In genomic region chr5:125434347-125434746, GRCm38 (mm10) we compare ENCODE assay signal across 8 mouse cellular contexts. TPM values are rescaled to one million over a fixed set of nuclear protein-coding genes. Genes with fewer than 3 reads are reported as not detected.
DNase-seq lines count a peak whose midpoint lies in the region; ATAC-seq and TF ChIP-seq lines count a peak whose summit lies in the region.
"Not testable (repeated sequence)": the region's sequence is repeated elsewhere in the genome, so short reads cannot be mapped to it uniquely, and the experiment has no call there.

No protein-coding gene starts in this region.

- H3K9me3 ChIP-seq in forebrain, embryonic 15.5 days; hindbrain, embryonic 10.5 days; kidney, embryonic 15.5 days (replicated peaks); liver, embryonic 12.5 days (replicated peaks); midbrain, embryonic 11.5 days (ENCODE audit: control insufficient read depth, low read length): not testable (repeated sequence)

- not testable (repeated sequence) for H3K9ac ChIP-seq in forebrain, embryonic 15.5 days (replicated peaks); kidney, embryonic 15.5 days; midbrain, embryonic 11.5 days (ENCODE audit: low read length)
- H3K9ac ChIP-seq in liver, embryonic 12.5 days, result peak overlapping the region; percentile 37; the same call in 1 of the 2 replicates

- peaks cover 24% of the 10 kb centered on the region for H3K36me3 ChIP-seq in forebrain, embryonic 15.5 days
- peaks cover 25% of the 10 kb centered on the region for H3K36me3 ChIP-seq in hindbrain, embryonic 10.5 days
- H3K36me3 ChIP-seq in kidney, embryonic 15.5 days, result peaks cover 26% of the 10 kb centered on the region
- H3K36me3 ChIP-seq in liver, embryonic 12.5 days, result peaks cover 27% of the 10 kb centered on the region
- H3K36me3 ChIP-seq in midbrain, embryonic 11.5 days (ENCODE audit: control insufficient read depth, insufficient read depth, low read length); splenic B cell, adult 2 months (ENCODE audit: control insufficient read depth, insufficient read depth, low read length, poor library complexity, severe bottlenecking): not testable (repeated sequence)

- WGBS in cerebellum, adult 2 months, result 58% methylated on average over 15 of the region's 15 CpGs
- 59% methylated on average over 15 of the region's 15 CpGs for WGBS in forebrain, embryonic 15.5 days
- 57% methylated on average over 15 of the region's 15 CpGs for WGBS in hindbrain, embryonic 10.5 days
- WGBS in kidney, embryonic 15.5 days, result 57% methylated on average over 15 of the region's 15 CpGs
- 45% methylated on average over 15 of the region's 15 CpGs for WGBS in liver, embryonic 12.5 days (ENCODE audit: insufficient replicate concordance)
- 49% methylated on average over 15 of the region's 15 CpGs for WGBS in midbrain, embryonic 11.5 days

- DNase-seq in ES-CJ7 (ENCODE audit: low read depth, low spot score), result peak; percentile 74
- not testable (repeated sequence) for DNase-seq in cerebellum, adult 2 months; hindbrain, embryonic 10.5 days (ENCODE audit: low spot score); midbrain, embryonic 11.5 days (ENCODE audit: low spot score, missing footprints)
- peak; percentile 61 for DNase-seq in splenic B cell, adult 2 months (ENCODE audit: low read depth, low spot score)

- H3K27ac ChIP-seq in cerebellum, adult 2 months (ENCODE audit: insufficient read depth, low read length); forebrain, embryonic 15.5 days (replicated peaks); kidney, embryonic 15.5 days; midbrain, embryonic 11.5 days (ENCODE audit: low read depth, low read length): not testable (repeated sequence)
- peak overlapping the region; percentile 92; the same call in 1 of the 2 replicates for H3K27ac ChIP-seq in hindbrain, embryonic 10.5 days
- H3K27ac ChIP-seq in liver, embryonic 12.5 days, result peak overlapping the region; percentile 80

- TF ChIP-seq POLR2A in cerebellum, adult 2 months (IDR thresholded peaks at IDR 0.05; ENCODE audit: borderline replicate concordance, insufficient read depth, low read length), result not testable (repeated sequence)

- H3K27me3 ChIP-seq in cerebellum, adult 2 months (ENCODE audit: control insufficient read depth, insufficient read depth, low read length); forebrain, embryonic 15.5 days; hindbrain, embryonic 10.5 days (ENCODE audit: insufficient read depth, poor library complexity, severe bottlenecking); kidney, embryonic 15.5 days; liver, embryonic 12.5 days (replicated peaks); midbrain, embryonic 11.5 days (ENCODE audit: control insufficient read depth, insufficient read depth, low read length); splenic B cell, adult 2 months (ENCODE audit: control insufficient read depth, insufficient read depth, low read length, poor library complexity, severe bottlenecking): not testable (repeated sequence)

- not testable (repeated sequence) for ATAC-seq in forebrain, embryonic 15.5 days (replicated peaks); kidney, embryonic 15.5 days (replicated peaks; ENCODE audit: low FRiP score); liver, embryonic 12.5 days; midbrain, embryonic 11.5 days (ENCODE audit: low FRiP score)

- H3K4me2 ChIP-seq in forebrain, embryonic 15.5 days (replicated peaks), result peak overlapping the region; percentile 82; the same call in 1 of the 2 replicates
- H3K4me2 ChIP-seq in kidney, embryonic 15.5 days, result peak overlapping the region; percentile 92
- H3K4me2 ChIP-seq in liver, embryonic 12.5 days, result peak overlapping the region; percentile 94
- H3K4me2 ChIP-seq in midbrain, embryonic 11.5 days, result not testable (repeated sequence)

- not testable (repeated sequence) for H3K4me1 ChIP-seq in cerebellum, adult 2 months (ENCODE audit: control insufficient read depth, insufficient read depth, low read length); midbrain, embryonic 11.5 days (ENCODE audit: control insufficient read depth, insufficient read depth, low read length)
- peaks cover 13% of the 10 kb centered on the region for H3K4me1 ChIP-seq in forebrain, embryonic 15.5 days
- peaks cover 16% of the 10 kb centered on the region for H3K4me1 ChIP-seq in hindbrain, embryonic 10.5 days (replicated peaks)
- peaks cover 13% of the 10 kb centered on the region for H3K4me1 ChIP-seq in kidney, embryonic 15.5 days
- peaks cover 30% of the 10 kb centered on the region for H3K4me1 ChIP-seq in liver, embryonic 12.5 days

- peak overlapping the region; percentile 17 for H3K4me3 ChIP-seq in cerebellum, adult 2 months (replicated peaks; ENCODE audit: insufficient read depth, low read depth, low read length)
- H3K4me3 ChIP-seq in forebrain, embryonic 15.5 days, result peak overlapping the region; percentile 75
- H3K4me3 ChIP-seq in hindbrain, embryonic 10.5 days, result peak overlapping the region; percentile 90
- peak overlapping the region; percentile 97 for H3K4me3 ChIP-seq in kidney, embryonic 15.5 days (replicated peaks)
- peak overlapping the region; percentile 83 for H3K4me3 ChIP-seq in liver, embryonic 12.5 days
- peak overlapping the region; percentile 87; the same call in 1 of the 2 replicates for H3K4me3 ChIP-seq in midbrain, embryonic 11.5 days (ENCODE audit: low read depth, low read length)

- peak; percentile 34; the same call in 1 of the 2 replicates for TF ChIP-seq CTCF in cerebellum, adult 2 months (IDR thresholded peaks at IDR 0.05; ENCODE audit: borderline replicate concordance, insufficient read depth, low read depth, low read length)

RNA-seq across cellular contexts. Expression of gene Dhx37, which starts 0.4 kb away (rescaled TPM):
- polyA plus RNA-seq in cerebellum, adult 2 months (2012; rRNA removed), result 19.6 and 21.4 TPM in 2 replicates
- 11.3 and 13.4 TPM in 2 replicates for polyA plus RNA-seq in forebrain, embryonic 15.5 days (2015; fragmentation: Nextera tagmentation; extraction: Ambion mirVana)
- polyA plus RNA-seq in hindbrain, embryonic 10.5 days (2016; fragmentation: Nextera tagmentation; extraction: Ambion mirVana), result 19.2 and 21.0 TPM in 2 replicates
- 13.3 and 15.6 TPM in 2 replicates for polyA plus RNA-seq in kidney, embryonic 15.5 days (2015; fragmentation: Nextera tagmentation; extraction: Ambion mirVana)
- polyA plus RNA-seq in liver, embryonic 12.5 days (2016; fragmentation: Nextera tagmentation; extraction: Ambion mirVana), result 11.3 and 11.4 TPM in 2 replicates
- polyA plus RNA-seq in midbrain, embryonic 11.5 days (2014; fragmentation: Nextera tagmentation; extraction: Ambion mirVana), result 9.2 and 9.9 TPM in 2 replicates

RNA-seq across cellular contexts. Expression of gene Bri3bp, which starts 7.0 kb away (rescaled TPM):
- polyA plus RNA-seq in cerebellum, adult 2 months (2012; rRNA removed), result 37.1 and 39.1 TPM in 2 replicates
- polyA plus RNA-seq in forebrain, embryonic 15.5 days (2015; fragmentation: Nextera tagmentation; extraction: Ambion mirVana), result 35.9 and 38.0 TPM in 2 replicates
- 46.9 and 53.8 TPM in 2 replicates for polyA plus RNA-seq in hindbrain, embryonic 10.5 days (2016; fragmentation: Nextera tagmentation; extraction: Ambion mirVana)
- 41.5 and 42.0 TPM in 2 replicates for polyA plus RNA-seq in kidney, embryonic 15.5 days (2015; fragmentation: Nextera tagmentation; extraction: Ambion mirVana)
- polyA plus RNA-seq in liver, embryonic 12.5 days (2016; fragmentation: Nextera tagmentation; extraction: Ambion mirVana), result 44.0 and 44.1 TPM in 2 replicates
- 28.4 and 29.4 TPM in 2 replicates for polyA plus RNA-seq in midbrain, embryonic 11.5 days (2014; fragmentation: Nextera tagmentation; extraction: Ambion mirVana)

RNA-seq across cellular contexts. Expression of gene Aacs, which starts 41.3 kb away (rescaled TPM):
- 47.4 and 48.5 TPM in 2 replicates for polyA plus RNA-seq in cerebellum, adult 2 months (2012; rRNA removed)
- polyA plus RNA-seq in forebrain, embryonic 15.5 days (2015; fragmentation: Nextera tagmentation; extraction: Ambion mirVana), result 81.1 and 82.4 TPM in 2 replicates
- polyA plus RNA-seq in hindbrain, embryonic 10.5 days (2016; fragmentation: Nextera tagmentation; extraction: Ambion mirVana), result 63.4 and 73.4 TPM in 2 replicates
- 36.0 and 40.7 TPM in 2 replicates for polyA plus RNA-seq in kidney, embryonic 15.5 days (2015; fragmentation: Nextera tagmentation; extraction: Ambion mirVana)
- 24.7 and 25.1 TPM in 2 replicates for polyA plus RNA-seq in liver, embryonic 12.5 days (2016; fragmentation: Nextera tagmentation; extraction: Ambion mirVana)
- 45.6 and 53.2 TPM in 2 replicates for polyA plus RNA-seq in midbrain, embryonic 11.5 days (2014; fragmentation: Nextera tagmentation; extraction: Ambion mirVana)

RNA-seq across cellular contexts. Expression of gene Ubc, which starts 44.3 kb away (rescaled TPM):
- polyA plus RNA-seq in cerebellum, adult 2 months (2012; rRNA removed), result 1,009 and 1,093 TPM in 2 replicates
- 1,235 and 1,278 TPM in 2 replicates for polyA plus RNA-seq in forebrain, embryonic 15.5 days (2015; fragmentation: Nextera tagmentation; extraction: Ambion mirVana)
- polyA plus RNA-seq in hindbrain, embryonic 10.5 days (2016; fragmentation: Nextera tagmentation; extraction: Ambion mirVana), result 928 and 1,134 TPM in 2 replicates
- polyA plus RNA-seq in kidney, embryonic 15.5 days (2015; fragmentation: Nextera tagmentation; extraction: Ambion mirVana), result 1,049 and 1,140 TPM in 2 replicates
- polyA plus RNA-seq in liver, embryonic 12.5 days (2016; fragmentation: Nextera tagmentation; extraction: Ambion mirVana), result 657 and 673 TPM in 2 replicates
- 1,030 and 1,101 TPM in 2 replicates for polyA plus RNA-seq in midbrain, embryonic 11.5 days (2014; fragmentation: Nextera tagmentation; extraction: Ambion mirVana)

RNA-seq across cellular contexts. Expression of gene Gm10382, which starts 45.2 kb away (rescaled TPM):
- polyA plus RNA-seq in cerebellum, adult 2 months (2012; rRNA removed), result 0.28 and 0.41 TPM in 2 replicates
- polyA plus RNA-seq in forebrain, embryonic 15.5 days (2015; fragmentation: Nextera tagmentation; extraction: Ambion mirVana), result 0.55 TPM in 2 replicates
- polyA plus RNA-seq in hindbrain, embryonic 10.5 days (2016; fragmentation: Nextera tagmentation; extraction: Ambion mirVana), result 0.52 and 0.86 TPM in 2 replicates
- polyA plus RNA-seq in kidney, embryonic 15.5 days (2015; fragmentation: Nextera tagmentation; extraction: Ambion mirVana), result 0.31 and 0.49 TPM in 2 replicates
- 0.38 and 0.66 TPM in 2 replicates for polyA plus RNA-seq in liver, embryonic 12.5 days (2016; fragmentation: Nextera tagmentation; extraction: Ambion mirVana)
- 0.12 and 0.29 TPM in 2 replicates for polyA plus RNA-seq in midbrain, embryonic 11.5 days (2014; fragmentation: Nextera tagmentation; extraction: Ambion mirVana)

Comparison
In these comparisons a context has a peak if more than half of its experiments do, and no peak if none do; other contexts are left out.
1. H3K4me3 ChIP-seq: peak in every context shown above with its lines; median percentile 97 in kidney, embryonic 15.5 days; 90 in hindbrain, embryonic 10.5 days; 87 in midbrain, embryonic 11.5 days; 83 in liver, embryonic 12.5 days; 75 in forebrain, embryonic 15.5 days; 17 in cerebellum, adult 2 months.